Mouse (Mus musculus) spleen, embryonic (tissue): ENCODE measurements around the gene Vash2.

Experiments
- CTCF ChIA-PET: fragments of 350-600 bp; sonication (Branson Sonifier 250); formaldehyde crosslinking; loops from one replicate; lab custom pipeline; 2022; lab: Charles Lee

Vash2 gene

GRCm38 (mm10) chr1:190976887-190977573 lies 2.1 kb downstream of the Vash2 start:
- CTCF ChIA-PET: no interaction called here

DNA sequence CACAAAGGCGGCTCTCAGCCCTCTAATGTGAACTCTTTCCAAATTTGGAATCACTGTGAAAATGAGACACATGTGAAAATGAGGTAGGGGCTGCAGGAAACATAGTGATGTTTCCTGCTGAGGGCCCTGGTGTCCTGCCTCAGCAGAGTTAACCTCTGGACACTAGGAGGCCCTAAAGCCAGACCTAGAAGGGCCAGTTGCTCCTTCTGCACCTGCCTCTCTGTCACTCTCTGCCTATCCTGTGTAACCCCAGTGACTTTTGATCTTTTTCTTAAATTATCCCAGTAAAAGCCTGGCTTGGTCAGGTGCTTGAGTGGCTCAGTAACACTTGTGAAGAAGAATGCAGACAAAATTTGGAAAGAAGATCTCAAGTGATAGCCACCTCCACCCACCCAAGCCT lies 4.3 kb downstream of the Vash2 start:
- CTCF ChIA-PET: no interaction called here

DNA sequence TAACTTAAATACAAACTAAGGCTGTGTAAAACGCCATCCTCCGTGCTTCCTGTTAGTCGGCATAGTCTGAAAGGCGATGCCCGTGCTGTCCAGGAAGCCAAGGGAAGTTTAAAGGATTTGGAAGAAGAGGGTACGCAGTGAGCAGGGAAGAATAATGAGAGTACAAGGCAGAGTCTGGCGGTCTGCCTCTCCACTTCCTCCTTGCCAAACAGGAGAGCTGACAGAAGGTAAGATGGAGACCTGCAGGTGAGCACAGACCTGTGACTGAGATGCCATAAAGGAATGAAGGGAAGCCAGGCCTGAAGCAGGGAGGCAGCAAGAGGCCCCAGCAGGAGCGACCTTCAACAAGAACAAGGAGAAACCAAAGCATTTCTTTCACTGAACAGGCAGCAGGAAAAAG lies 4.9 kb downstream of the Vash2 start:
- CTCF ChIA-PET: no interaction called here

GRCm38 (mm10) chr1:190972612-190973192 lies 6.4 kb downstream of the Vash2 start:
- CTCF ChIA-PET: no interaction called here

DNA sequence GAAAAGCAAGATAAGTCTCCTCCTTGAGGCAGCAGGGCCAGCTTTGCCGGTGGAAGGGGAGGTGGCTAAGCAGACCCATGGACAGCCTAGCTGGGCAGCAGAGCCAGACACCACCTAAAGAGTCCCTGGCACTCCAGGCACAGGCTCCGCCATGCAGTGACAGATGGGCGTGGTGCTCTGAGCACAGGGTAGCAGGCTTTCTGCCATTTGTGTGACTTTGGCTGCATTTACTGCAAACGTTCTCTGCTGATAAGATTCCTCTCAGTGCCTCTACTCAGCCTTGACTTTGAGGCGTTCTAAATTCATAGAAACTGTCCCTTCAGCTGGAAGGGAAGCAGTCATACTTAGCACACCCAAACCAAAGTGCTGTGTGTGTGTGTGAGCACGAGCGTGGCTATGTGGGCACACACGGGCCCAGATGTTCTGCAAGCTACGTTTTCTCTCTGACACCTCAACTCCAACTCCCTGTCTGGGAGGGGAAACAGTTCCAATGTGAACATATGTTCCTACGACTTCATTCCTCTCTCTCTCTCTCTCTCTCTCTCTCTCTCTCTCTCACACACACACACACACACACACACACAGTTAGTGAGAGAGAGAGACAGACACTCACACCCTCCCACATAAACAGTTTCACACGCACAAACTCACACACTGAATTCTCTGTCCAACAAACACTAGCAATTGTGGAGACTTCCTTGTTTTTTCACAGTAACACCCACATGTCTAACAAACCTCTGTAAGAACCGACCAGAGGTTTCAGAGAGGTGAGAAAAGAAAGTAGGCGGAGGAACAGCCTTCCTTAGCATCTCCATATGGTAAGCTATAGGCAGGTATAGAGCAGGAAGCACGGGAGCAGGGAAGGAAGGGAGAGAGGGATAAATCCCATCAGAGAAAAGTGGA lies 7.1 kb downstream of the Vash2 start:
- CTCF ChIA-PET: no interaction called here

DNA sequence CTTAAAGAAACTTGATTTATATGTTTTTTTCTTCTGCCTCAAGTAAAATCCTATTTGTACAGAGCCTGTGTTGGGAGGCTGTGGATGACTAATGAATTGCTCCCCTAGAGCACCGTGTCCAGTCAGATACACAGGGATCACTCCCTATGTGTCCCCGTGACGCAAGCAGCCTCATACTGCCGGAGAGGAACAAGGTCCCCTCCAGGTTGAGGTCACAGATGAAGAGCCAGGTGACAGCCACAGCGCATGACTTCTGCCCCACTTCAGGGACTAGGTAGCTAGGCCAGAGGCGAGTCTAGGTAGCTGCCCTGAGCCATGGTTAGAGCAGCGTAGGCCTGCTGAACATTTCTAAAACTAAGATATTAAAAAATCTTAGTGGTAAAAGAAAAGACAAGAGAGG lies 11.1 kb downstream of the Vash2 start:
- CTCF ChIA-PET: no interaction called here

DNA sequence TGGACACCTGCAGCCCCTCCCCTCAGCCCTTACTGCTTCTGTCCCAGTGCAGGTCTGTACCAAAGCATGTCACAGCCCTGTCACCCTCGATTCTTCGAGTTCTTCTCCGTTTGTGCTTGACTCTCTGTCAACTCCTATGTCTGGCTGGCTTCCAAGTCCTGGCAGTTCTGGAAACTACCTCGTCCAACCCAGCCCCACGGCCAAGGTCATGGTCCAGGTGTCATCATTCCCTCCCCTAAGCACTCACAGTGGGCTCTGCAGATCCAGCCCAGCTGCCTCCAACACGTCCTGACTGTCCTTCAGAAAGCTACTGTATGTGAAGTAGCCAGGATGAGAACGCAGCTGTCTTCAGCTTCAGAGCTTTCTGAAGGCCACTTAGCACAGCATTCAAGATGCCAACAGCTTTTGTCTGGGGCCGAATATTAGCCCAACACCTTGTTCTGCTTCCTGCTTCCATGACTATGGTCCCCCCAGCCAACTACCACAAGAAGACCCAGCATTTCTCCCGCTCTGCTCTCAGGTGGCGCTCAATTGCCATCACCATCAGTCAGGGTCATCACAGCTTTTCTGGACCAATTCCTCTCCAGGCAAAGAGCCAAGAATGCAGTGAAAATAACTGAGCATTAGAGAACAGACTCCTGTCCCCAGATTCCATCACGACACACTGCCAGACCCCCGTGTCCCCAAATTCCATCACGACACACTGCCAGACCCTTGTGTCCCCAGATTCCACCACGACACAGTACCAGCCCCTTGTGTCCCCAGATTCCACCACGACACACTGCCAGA lies 13.9 kb downstream of the Vash2 start:
- CTCF ChIA-PET: no interaction called here

- CTCF ChIA-PET: no interaction called here
Measured at GRCm38 (mm10) chr1:190962760-190963159, 16.3 kb downstream of the Vash2 start.

- CTCF ChIA-PET: no interaction called here
Measured at GRCm38 (mm10) chr1:190958821-190959220, 20.3 kb downstream of the Vash2 start.

DNA sequence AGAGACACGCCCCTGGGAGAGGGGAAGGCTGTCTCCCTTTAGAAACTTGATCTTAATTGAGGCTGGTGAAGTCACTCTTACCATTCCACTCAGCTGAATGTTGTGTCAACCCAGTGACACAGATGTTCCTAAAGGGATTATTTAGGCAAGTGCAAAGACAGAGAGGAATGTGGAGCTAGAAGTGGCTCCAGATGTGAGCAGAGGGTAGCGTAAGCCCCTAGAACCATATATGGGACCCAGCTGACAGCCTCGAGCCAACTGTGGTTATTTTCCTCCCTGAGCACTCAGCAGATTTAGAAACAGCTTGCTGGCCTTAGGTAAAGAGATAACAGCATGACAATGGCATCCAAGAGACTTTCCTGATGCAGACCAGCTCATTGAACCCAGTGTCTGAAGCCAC lies 26.1 kb downstream of the Vash2 start:
- CTCF ChIA-PET: no interaction called here

DNA sequence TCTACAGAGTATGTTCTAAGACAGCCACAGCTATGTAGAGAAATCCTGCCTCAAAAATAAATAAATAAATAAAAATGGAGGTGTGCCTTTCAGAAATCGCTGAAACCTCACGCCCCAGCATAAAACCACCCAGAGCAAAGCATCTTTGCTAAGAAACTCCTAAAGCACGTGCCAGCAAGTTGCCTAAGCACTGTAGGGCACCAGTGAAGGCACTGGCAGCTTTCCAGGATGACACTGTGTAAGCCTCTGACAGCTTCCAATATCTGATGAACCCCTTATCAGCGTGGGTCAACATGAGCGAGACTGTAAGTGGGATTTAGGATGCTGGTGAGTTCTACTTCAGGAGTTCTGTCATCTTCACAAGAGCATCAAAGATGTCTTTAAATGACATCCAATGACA lies 28.1 kb downstream of the Vash2 start:
- CTCF ChIA-PET: no interaction called here

GRCm38 (mm10) chr1:190948846-190949245 lies 30.2 kb downstream of the Vash2 start:
- CTCF ChIA-PET: no interaction called here

DNA sequence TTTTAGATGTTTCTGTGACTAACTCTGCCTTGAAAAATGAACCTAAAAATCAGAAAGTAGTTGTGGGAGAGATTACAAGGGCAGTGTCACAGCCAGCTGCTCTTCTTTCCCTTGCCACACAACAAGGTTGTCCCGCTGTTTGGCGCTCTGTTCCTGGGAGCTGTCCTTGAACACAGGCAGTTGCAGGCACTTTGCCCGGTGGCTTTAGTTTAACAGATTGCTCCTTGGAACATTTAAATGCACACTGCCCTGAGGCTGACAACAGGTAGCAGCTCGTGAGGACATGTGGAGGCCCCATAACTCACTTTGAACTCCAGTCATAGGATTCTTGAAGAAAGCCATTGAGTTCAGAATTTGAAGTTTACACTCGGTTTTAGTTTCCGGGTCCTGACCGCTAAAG lies 30.7 kb downstream of the Vash2 start:
- CTCF ChIA-PET: no interaction called here

DNA sequence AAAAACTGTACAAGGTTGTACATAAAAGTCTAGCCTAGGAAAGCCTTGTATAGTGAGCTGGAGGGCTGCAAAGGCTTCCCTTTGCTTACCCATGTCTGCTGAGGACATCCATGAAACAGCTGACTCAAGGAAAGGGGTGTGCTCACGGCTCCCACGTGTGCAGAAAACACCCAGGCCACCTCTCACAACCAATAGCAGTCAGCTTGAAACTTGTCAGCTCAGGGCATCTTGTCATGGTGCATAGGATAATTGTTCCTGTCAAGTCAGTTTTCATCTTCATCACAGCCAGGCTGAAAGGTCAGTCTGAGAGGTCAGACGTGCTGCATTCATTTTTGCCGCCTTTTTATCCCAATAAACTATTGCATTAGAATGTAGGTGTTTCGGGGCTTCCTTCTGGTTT lies 31.1 kb downstream of the Vash2 start:
- CTCF ChIA-PET: no interaction called here

DNA sequence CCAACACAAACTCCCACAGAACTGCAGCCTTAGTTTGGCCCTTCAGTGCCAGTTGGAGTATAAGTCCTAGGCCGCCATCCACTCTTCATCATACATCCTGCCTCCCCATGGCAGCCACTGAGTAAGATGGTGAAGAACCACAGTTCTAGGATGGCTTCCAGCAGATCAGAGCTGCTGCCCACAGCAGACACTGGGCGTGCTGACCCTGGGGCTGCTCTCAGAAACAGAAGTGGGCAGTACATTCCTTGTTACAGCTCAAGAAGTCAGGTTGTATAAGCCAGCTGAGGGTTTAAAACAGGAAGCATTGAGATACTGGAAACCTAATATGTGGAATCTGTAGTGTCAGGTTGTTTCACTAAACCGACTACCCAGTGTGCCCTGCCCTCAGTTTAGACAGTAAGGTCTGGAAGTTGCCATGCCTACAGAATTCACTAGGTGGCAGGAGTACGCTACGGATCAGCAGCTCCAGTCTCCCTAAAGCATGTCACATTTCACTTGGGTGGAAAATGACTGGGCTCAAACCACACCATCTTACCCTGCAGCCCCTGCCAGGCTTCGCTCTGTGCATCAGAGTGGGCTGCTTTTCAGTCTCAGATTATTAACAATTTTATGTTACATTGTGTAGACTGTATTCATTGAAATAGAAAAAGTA lies 34.9 kb downstream of the Vash2 start:
- CTCF ChIA-PET: interaction anchor here (1.0 kb wide), 1 partner anchor 46 kb away, joined by 4 read pairs; no protein-coding TSS in a partner anchor

- CTCF ChIA-PET: no interaction called here
Measured at GRCm38 (mm10) chr1:190939803-190940202, 39.3 kb downstream of the Vash2 start.

GRCm38 (mm10) chr1:190930181-190930580 lies 48.9 kb downstream of the Vash2 start:
- CTCF ChIA-PET: no interaction called here

DNA sequence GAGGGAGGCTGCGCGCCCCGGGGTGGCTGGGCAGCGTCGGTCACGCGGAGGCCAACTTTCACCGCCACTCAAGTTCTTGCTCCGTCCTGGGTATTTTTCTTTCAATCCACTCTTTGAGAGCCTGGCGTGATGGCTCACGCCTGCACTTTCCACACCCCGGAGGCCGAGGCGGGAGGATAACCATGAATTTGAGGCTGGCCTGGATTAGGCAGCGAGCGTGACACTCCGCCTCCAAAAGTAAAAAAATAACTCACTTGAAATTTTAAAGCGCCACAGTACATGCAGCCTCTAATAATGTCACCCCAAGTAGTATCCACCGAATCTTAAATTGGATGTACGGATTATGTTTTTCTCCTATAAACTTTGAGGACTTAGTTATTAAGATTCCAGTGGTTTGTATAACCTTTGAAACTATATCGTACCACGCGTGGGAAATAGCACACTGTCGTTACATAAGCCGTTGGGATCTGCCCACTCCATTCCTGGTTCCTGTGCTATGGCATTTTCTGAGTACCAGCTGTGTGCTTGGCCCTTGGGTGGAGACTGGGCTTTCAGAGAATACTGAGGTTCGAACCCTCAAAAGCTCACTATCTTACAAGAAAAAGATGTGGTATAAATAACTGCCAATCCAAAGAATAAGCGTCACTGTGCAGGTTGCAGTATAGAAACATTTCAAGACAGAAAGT lies 49.9 kb downstream of the Vash2 start:
- CTCF ChIA-PET: no interaction called here

DNA sequence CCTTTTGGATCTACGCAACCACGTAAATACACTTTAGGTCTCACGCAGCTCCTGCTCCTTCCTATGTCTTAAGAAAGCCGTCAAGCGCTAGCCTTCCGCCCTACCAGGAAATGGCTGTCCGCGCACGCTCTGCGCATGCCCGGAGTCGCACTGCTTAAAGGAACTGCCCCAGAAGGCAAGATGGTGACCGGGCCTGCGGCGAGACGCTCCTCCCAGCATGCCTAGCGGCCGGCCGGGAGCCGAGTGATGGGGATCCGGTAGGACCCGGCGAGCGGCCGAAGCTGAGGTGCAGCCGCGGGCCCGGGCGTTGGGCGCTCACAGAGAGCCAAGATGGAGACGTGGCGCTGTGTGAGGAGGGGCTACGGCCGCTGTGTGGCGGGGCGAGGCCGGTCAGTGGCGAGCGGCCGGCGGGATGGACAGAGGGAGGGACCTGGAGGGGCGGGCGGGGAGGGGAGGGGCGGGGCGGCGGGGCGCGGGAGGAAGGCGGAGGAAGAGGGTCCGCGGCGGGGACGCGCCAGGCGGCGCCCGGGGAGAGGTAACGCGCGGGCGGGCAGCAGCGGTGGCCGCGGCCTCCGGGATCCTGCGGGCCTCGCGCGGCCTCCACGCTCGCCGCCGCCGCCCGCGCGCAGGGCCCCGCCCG lies 50.6 kb downstream of the Vash2 start:
- CTCF ChIA-PET: no interaction called here

GRCm38 (mm10) chr1:190927751-190928369 lies 51.2 kb downstream of the Vash2 start:
- CTCF ChIA-PET: no interaction called here
